8 mouse cellular contexts compared by ENCODE assay signal in the genomic region with DNA sequence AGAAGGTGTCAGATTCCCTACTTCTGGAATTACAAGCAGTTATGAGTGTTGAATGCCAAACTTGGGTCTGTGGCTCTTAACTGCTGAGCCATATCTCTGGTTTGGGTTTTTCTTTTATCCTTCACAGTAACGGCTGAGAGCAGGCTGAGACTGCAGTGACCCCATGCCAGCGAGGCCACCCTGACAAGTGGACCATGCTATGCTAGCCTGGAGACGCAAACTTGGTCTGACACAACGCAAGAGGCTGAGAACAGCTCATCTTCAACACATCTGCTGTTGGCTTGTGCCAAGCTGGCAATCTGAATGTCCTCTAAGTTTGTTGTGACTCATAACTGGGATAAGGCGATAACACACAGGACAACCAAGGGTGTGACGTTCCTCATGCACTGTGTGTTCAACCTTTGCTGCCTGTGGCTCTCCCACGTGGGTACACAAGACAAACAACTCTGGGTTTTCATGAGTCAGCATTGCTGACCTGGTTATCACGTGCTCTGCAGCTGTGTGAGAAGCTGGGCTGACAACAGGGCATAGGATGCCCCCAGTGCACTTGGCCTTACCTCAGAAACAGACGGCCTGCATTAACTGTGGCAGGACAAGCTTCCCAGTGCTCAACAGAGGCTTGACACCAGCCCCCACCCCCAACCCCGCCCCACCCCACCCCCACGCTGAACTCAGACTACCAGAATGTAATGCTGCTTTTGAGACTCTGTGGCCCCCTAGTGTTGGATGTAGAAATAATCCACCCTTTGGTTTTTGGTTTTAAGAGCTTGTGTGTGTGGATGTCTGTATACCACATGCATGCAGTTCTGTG. TPM values are rescaled to one million over a fixed set of nuclear protein-coding genes. Genes with fewer than 3 reads are reported as not detected.
DNase-seq lines count a peak whose midpoint lies in the region; ATAC-seq lines count a peak whose summit lies in the region.

No protein-coding gene starts in this region.

- H3K4me2 ChIP-seq in forebrain, embryonic 16.5 days (ENCODE audit: low read length) = no peak overlapping the region
- no peak overlapping the region for H3K4me2 ChIP-seq in hindbrain, embryonic 11.5 days (replicated peaks; ENCODE audit: low read depth, low read length)

- 48% methylated on average over 11 of the region's 11 CpGs for WGBS in forebrain, embryonic 16.5 days
- WGBS in hindbrain, embryonic 11.5 days = 46% methylated on average over 11 of the region's 11 CpGs

- H3K27ac ChIP-seq in forebrain, embryonic 16.5 days (ENCODE audit: low read length) = no peak overlapping the region
- H3K27ac ChIP-seq in hindbrain, embryonic 11.5 days (ENCODE audit: low read depth, low read length) = no peak overlapping the region

- H3K36me3 ChIP-seq in forebrain, embryonic 16.5 days (ENCODE audit: control insufficient read depth, insufficient read depth) = 0 out of 2 replicates have a peak, but pooled peaks cover 2% of the 10 kb centered on the region
- no peaks in the 10 kb centered on the region for H3K36me3 ChIP-seq in hindbrain, embryonic 11.5 days (ENCODE audit: control insufficient read depth, insufficient read depth, low read length)

- DNase-seq in cerebellum, adult 11-12 months = peak; percentile 18
- no peak for DNase-seq in cerebellum, adult 8-10 months
- peak; percentile 88 for DNase-seq in c-Kit-positive CD71-positive TER-119-negative erythroid progenitor cells, embryonic 14.5 days (ENCODE audit: low read depth)
- peak; percentile 68 for DNase-seq in hindbrain, embryonic 11.5 days (ENCODE audit: low spot score)
- DNase-seq in left cerebral cortex, postnatal 10 days (ENCODE audit: extremely low spot score in 1 of 2, low spot score in 2 of 2) = peak; percentile 41 to 53
- DNase-seq in skeletal muscle tissue, adult 2 months (ENCODE audit: low read depth, low spot score) = peak; percentile 75

- no peaks in the 10 kb centered on the region for H3K4me1 ChIP-seq in forebrain, embryonic 16.5 days (replicated peaks; ENCODE audit: control insufficient read depth, insufficient read depth, low read length)
- no peaks in the 10 kb centered on the region for H3K4me1 ChIP-seq in hindbrain, embryonic 11.5 days (replicated peaks; ENCODE audit: control insufficient read depth, insufficient read depth, low read length)

- H3K27me3 ChIP-seq in forebrain, embryonic 16.5 days (replicated peaks; ENCODE audit: control insufficient read depth, insufficient read depth, low read length) = no peaks in the 10 kb centered on the region
- H3K27me3 ChIP-seq in hindbrain, embryonic 11.5 days (ENCODE audit: control insufficient read depth, insufficient read depth, low read length) = no peaks in the 10 kb centered on the region

- intact Hi-C loops in left cerebral cortex, postnatal 10 days (cut with DNase I) = loop anchor here (10.0 kb wide), 1 partner anchor 199 kb away; no protein-coding TSS in a partner anchor

- H3K9ac ChIP-seq in forebrain, embryonic 16.5 days (replicated peaks; ENCODE audit: low read depth, low read length) = no peak overlapping the region
- H3K9ac ChIP-seq in hindbrain, embryonic 11.5 days (ENCODE audit: low read depth, low read length) = no peak overlapping the region

- no peak overlapping the region for H3K4me3 ChIP-seq in forebrain, embryonic 16.5 days (replicated peaks; ENCODE audit: low read length)
- no peak overlapping the region for H3K4me3 ChIP-seq in hindbrain, embryonic 11.5 days (ENCODE audit: low read depth, low read length)

- H3K9me3 ChIP-seq in forebrain, embryonic 16.5 days (ENCODE audit: control insufficient read depth, low read length) = no peaks in the 10 kb centered on the region
- no peaks in the 10 kb centered on the region for H3K9me3 ChIP-seq in hindbrain, embryonic 11.5 days (ENCODE audit: control insufficient read depth, low read length)

- peak; percentile 60 for ATAC-seq in forebrain, embryonic 16.5 days
- peak; percentile 69 for ATAC-seq in hindbrain, embryonic 11.5 days (ENCODE audit: low FRiP score)
- ATAC-seq in megakaryocyte progenitor cell, adult 5-6 weeks (replicated peaks; ENCODE audit: poor library complexity) = peak; percentile 92

RNA-seq across cellular contexts. Expression of gene Atg14, which starts 36.9 kb away (rescaled TPM):
- 22.2 and 26.5 TPM in 2 replicates for polyA plus RNA-seq in forebrain, embryonic 16.5 days (2015; fragmentation: Nextera tagmentation; extraction: Ambion mirVana)
- 15.7 and 18.6 TPM in 2 replicates for polyA plus RNA-seq in hindbrain, embryonic 11.5 days (2014; fragmentation: Nextera tagmentation; extraction: Ambion mirVana)
- 10 to 100 TPM; 13.0 to 13.8 TPM for total RNA-seq in left cerebral cortex, postnatal 10 days (2021)
- 6.1 and 7.5 TPM in 2 replicates for total RNA-seq in megakaryocyte progenitor cell, adult 5-6 weeks (2015)
- total RNA-seq in megakaryocyte progenitor cell, adult 5-6 weeks (2017) = 7.1 and 10.9 TPM in 2 replicates
